In the genomic region with DNA sequence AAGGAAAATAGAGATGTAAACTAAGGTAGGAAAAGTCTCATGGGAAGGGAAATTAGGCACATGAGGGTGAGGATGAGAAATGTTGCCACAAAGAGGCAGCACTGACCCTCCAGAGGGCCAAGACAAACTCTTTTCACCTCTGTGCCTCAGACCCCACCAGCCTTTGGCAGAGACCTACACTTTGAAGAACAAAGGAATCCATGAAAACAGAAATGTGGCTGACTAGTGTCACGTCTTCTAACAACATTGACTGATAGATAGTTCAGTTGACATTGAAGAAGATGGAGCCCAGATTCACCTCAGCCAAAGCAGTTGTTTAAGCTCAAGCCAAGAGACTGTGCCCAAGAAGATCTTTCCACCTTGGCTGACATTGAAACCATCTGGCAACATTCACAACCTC, we compare ENCODE assay signal across 25 mouse cellular contexts. TPM values are rescaled to one million over a fixed set of nuclear protein-coding genes. Genes with fewer than 3 reads are reported as not detected.
"Had no signal": no experiment of that assay in that cellular context is flagged by ENCODE, and none has a peak within 500 bp of the region (broad histone marks: within the 10 kb centered on the region; RNA-seq: fewer than 3 reads in every experiment).

No protein-coding gene starts in this region.

- H3K9ac ChIP-seq: forebrain, embryonic 15.5 days; forebrain, postnatal 0 days; hindbrain, embryonic 13.5 days; hindbrain, embryonic 15.5 days; kidney, embryonic 15.5 days; limb, embryonic 13.5 days; limb, embryonic 15.5 days; liver, embryonic 12.5 days; liver, embryonic 14.5 days had no signal

- H3K4me2 ChIP-seq: forebrain, embryonic 15.5 days; hindbrain, embryonic 13.5 days; hindbrain, embryonic 15.5 days; kidney, embryonic 15.5 days; limb, embryonic 13.5 days; limb, embryonic 15.5 days; liver, embryonic 12.5 days had no signal

- H3K27ac ChIP-seq: forebrain, embryonic 15.5 days; heart, embryonic 10.5 days; hindbrain, embryonic 13.5 days; hindbrain, embryonic 15.5 days; hindbrain, postnatal 0 days; kidney, embryonic 15.5 days; kidney, postnatal 0 days; limb, embryonic 13.5 days; limb, embryonic 15.5 days; liver, embryonic 12.5 days; liver, embryonic 14.5 days had no signal

- H3K4me3 ChIP-seq: forebrain, embryonic 15.5 days; heart, embryonic 10.5 days; hindbrain, embryonic 13.5 days; hindbrain, embryonic 15.5 days; kidney, embryonic 15.5 days; limb, embryonic 13.5 days; limb, embryonic 15.5 days; liver, embryonic 12.5 days had no signal

- ATAC-seq: forebrain, embryonic 15.5 days; forebrain, postnatal 0 days; hindbrain, postnatal 0 days; intestine, embryonic 16.5 days; liver, embryonic 12.5 days had no signal

- H3K27me3 ChIP-seq: forebrain, embryonic 15.5 days; hindbrain, embryonic 13.5 days; hindbrain, embryonic 15.5 days; kidney, embryonic 15.5 days; limb, embryonic 13.5 days; limb, embryonic 15.5 days; liver, embryonic 12.5 days had no signal

- H3K9me3 ChIP-seq: forebrain, embryonic 15.5 days; heart, embryonic 10.5 days; hindbrain, embryonic 13.5 days; hindbrain, embryonic 15.5 days; kidney, embryonic 15.5 days; limb, embryonic 13.5 days; limb, embryonic 15.5 days; liver, embryonic 12.5 days had no signal

- H3K4me1 ChIP-seq: forebrain, embryonic 15.5 days; hindbrain, embryonic 13.5 days; hindbrain, embryonic 15.5 days; kidney, embryonic 15.5 days; liver, embryonic 12.5 days had no signal

- DNase-seq: forebrain, postnatal 0 days; gastrocnemius, postnatal 14 days; gastrocnemius, postnatal 36 days; heart, postnatal 14 days; kidney, adult 11 months; kidney, adult 2 months; kidney, adult 9 months; kidney, postnatal 14 days; kidney, postnatal 36 days; layer of hippocampus, adult 9-11 months; layer of hippocampus, postnatal 36 days; left cerebral cortex, postnatal 4 days had no signal

- H3K36me3 ChIP-seq: forebrain, embryonic 15.5 days; heart, embryonic 10.5 days; hindbrain, embryonic 13.5 days; hindbrain, embryonic 15.5 days; kidney, embryonic 15.5 days; limb, embryonic 13.5 days; limb, embryonic 15.5 days; liver, embryonic 12.5 days had no signal

RNA-seq across cellular contexts. Expression of a gene that starts 57.8 kb away (rescaled TPM):
- total RNA-seq: hematopoietic stem cell, adult 5-6 weeks had no signal
